Mouse (Mus musculus) CD8-positive naive resting alpha-beta T cell, adult 2 months (primary cell): ENCODE results near the gene Suds3.
A peak's percentile ranks its signal among the peaks of the same experiment; 100 is the strongest.

Experiments
- DNase-seq, 2 experiments: peaks; one replicate each; pipeline ENCODE4 v3.0.0; 2022; ENCODE audit warnings: low read depth in 2 of 2, low spot score in 2 of 2

Suds3 gene

DNA sequence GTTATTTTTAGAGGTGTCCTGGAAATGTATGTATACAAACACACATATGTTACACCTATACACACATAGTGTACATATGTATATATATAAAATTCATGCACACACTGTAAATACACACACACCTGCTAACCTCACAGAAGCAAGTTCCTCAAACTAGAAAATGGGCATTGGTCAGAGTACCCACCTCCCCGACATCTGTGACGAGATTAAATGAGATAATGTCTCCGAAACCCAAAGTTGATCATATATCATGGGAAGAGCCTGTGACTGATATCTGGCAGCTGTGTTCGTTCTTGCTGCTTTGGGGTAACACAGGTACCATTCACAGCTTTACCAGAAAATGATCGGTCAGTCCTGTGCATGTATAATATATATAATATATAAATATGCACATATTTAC lies 20.7 kb upstream of the Suds3 start:
- no peak for DNase-seq

GRCm38 (mm10) chr5:117135869-117136268 lies 20.0 kb upstream of the Suds3 start:
- DNase-seq, result no peak

- DNase-seq, result no peak
Observed at GRCm38 (mm10) chr5:117134889-117135456, 19.1 kb upstream of the Suds3 start.

DNA sequence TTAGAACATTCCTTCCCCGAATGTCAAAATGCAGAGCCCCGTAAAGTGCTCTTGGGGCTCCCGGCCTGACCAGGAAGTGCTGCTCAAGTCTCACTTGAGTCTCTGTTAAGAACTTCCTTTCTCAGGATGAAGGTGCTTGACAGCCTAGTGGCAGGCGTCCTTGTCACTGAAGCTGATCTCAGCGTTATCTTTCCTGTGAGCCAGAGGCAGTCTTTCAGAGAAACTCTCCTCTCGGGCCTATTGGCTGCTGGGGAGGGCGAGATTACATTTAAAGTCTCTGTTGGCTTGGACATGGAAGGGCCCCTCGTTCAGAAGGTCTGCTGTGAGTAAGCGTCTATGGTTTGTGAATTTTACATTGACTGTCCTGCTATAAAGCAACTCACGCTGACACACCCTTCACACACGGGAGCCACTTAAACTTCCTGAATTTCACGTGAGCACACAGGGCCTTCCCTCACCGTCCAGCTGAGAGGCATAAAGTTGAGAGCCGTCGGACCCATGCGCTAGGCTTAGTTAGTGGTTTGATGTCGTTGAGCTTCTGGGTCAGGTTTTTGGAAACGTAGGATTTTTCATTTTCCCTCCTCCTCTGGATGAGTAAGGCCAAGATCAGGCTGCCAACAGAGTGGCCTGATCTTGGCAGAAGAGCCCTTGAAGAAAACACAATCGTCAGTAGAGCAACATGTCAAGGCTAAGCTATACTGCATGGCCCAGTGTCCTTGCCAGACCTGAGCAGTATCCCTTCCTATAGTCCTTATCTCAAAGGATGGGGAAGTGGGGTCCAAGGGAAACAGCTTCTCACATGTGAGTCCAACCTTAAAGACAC lies 18.4 kb upstream of the Suds3 start:
- no peak for DNase-seq

- DNase-seq, result peak; percentile 59 to 72
Observed at GRCm38 (mm10) chr5:117133446-117134065, 17.6 kb upstream of the Suds3 start.

DNA sequence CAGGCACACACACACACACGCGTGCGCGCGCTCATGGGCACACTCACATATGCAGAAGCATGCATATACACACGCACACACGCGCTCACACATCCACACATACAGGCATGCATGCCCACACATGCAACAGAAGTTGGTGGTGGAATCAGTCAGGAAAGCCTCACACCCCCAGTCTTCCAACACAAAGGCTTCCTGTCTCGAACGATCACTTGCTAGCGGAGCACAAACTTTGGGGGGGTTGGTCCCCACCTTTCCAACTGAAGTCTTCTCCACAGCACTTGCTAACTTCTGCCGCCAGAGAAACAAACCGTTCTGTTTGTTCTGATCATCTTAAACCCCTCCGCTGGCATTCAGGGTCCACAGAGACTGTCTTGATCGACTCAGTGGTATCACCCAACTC lies 14.8 kb upstream of the Suds3 start:
- no peak for DNase-seq

DNA sequence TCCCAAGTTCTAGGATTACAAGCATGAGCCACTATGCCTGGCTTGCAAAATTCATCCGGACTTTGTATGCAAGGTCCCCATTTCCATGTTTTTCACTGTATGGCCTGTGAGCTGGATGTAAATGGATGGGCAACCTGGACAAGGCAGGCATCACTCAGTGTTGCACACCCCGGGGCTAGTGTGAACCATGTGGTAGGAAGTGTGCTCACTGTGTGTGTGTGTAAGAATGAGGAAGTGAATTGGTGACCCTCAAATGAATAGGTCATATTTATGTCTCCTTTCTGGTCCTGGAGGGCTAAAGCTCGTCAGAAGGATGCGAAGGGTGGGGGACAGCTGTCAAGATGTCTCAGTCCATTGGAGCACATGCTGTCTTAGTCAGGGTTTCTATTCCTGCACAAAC lies 11.1 kb upstream of the Suds3 start:
- no peak for DNase-seq

- DNase-seq, result no peak
Observed at GRCm38 (mm10) chr5:117125482-117126346, 9.8 kb upstream of the Suds3 start.

DNA sequence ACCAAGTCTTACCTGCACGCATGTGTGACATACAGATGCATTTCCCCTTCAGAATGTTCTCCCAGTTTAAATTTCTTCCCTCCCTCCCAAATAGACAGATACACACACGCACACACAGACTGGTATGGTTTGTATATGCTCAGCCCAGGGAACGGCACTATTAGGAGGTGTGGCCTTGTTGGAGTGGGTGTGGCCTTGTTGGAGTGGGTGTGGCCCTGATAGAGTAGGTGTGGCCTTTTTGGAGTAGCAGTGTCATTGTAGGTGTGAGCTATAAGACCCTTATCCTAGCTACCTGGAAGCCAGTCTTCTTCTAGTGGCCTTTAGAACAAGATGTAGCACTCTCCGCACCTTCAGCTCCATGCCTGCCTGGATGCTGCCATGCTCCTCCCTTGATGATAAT lies 7.9 kb upstream of the Suds3 start:
- DNase-seq, result no peak

DNA sequence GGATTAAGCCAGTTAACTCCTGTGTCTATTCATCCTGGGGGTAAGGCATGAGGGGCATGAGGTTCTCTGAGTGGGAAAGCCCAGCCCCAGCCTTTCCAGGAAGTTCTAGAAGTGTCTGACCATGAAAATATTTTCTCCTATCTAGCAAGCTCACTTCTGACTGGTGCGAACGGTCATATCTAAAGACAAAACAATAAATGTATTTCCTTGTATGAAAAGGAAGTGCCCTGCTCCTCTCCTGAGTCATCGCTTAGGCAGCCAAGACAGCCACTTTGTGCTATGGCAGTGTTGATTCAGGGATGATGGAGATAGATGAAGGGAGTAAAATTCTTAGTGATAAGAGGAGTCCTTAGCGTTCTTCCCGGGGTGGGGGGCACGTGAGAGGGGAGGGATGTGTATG lies 7.2 kb upstream of the Suds3 start:
- DNase-seq, result no peak

GRCm38 (mm10) chr5:117121657-117122056 lies 5.7 kb upstream of the Suds3 start:
- DNase-seq, result no peak

- peak in 1 of 2 experiments; percentile 16 for DNase-seq
Observed at GRCm38 (mm10) chr5:117120489-117121466, 4.9 kb upstream of the Suds3 start.

DNA sequence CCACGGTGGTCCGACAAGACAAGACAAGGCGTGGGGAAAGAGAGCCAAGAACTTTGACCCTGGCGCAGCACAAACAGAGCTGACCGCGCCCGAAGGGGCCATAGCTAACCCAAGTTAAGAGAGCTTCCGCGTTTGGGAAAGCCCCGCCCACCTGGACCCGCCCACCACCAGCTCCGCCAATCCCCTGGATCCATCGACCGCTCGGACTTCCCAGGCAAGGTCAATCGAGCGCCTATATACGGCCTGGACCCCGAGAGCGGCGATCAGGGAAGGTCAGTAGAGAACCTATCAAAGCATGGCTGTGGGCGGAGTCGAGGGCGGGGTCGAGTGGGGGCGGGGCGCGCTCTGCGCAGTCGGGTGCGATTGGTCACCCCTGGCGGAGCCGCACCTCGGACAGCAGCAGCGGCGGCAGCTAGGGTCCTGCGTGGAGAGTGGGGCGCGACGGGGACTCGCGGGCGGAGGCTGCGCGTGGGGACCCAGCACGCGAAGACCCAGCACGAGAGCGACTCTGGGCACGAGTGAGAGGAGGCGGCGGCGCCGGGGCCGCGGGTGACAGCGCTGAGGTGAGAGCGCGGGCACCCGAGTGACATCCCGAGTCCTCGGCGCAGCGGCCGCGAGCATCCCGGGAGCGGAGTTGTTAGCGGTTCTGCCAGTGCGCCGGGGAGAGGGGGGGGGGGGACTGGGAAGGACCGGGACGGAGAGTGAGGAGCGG lies 4.0 kb upstream of the Suds3 start, which contains the start of gene Taok3:
Gene Taok3, plus strand, starts transcription at position 353 of the 712 bp plus-strand sequence.
- DNase-seq, result peak; percentile 94 to 98

GRCm38 (mm10) chr5:117118850-117119249 lies 2.9 kb upstream of the Suds3 start:
- DNase-seq, result no peak

DNA sequence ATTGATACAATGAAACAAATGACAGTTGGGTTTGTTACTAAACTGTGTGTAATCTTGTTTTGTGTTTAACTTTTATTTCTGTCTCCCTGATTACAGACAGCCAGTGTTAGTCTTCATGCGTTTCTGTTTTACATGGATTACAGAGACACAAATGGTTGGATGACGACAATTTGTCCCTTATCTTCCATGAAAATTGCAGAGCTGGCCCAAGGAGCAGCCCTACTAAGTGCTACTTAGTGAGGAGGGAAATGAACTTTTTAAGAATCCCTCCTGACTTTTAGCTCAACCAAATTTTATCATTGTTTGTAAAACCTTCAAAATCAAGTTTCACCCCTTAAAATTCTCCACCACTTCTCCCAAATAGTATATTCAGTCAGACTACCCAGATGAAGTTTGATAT lies 2.3 kb upstream of the Suds3 start:
- DNase-seq, result no peak

- no peak for DNase-seq
Observed at GRCm38 (mm10) chr5:117117716-117118115, 1.8 kb upstream of the Suds3 start.

GRCm38 (mm10) chr5:117117241-117117640 lies 1.3 kb upstream of the Suds3 start:
- DNase-seq, result no peak

- no peak for DNase-seq
Observed at GRCm38 (mm10) chr5:117116660-117117059, 747 bp upstream of the Suds3 start.

- DNase-seq, result no peak
Observed at GRCm38 (mm10) chr5:117115193-117115767, 633 bp downstream of the Suds3 start.
